Mouse (Mus musculus) spleen, adult 2 months (tissue): ENCODE measurements around the gene Zfp385c. TPM values are rescaled to one million over a fixed set of nuclear protein-coding genes. Genes with fewer than 3 reads are reported as not detected.
A peak's percentile ranks its signal among the peaks of the same experiment; 100 is the strongest.

Experiments
- DNase-seq, 2 experiments: peaks; one replicate each; pipeline versions ENCODE4 v3.0.0 to v3.0.0-alpha.2; 2012 to 2021; ENCODE audit warnings: low spot score in 2 of 2, low read depth in 1 of 2
- H3K27ac ChIP-seq: fragments of 200-500 bp; 2 replicates; pipeline ENCODE4 v1.5.1; 2012; ENCODE audit warnings: low read length, inconsistent platforms; ENCODE audit not compliant: insufficient read depth
- H3K27me3 ChIP-seq: fragments of 200-500 bp; 2 replicates; pipeline ENCODE4 v1.6.1; 2012; ENCODE audit warnings: mild to moderate bottlenecking, moderate library complexity, low read length, inconsistent platforms; ENCODE audit not compliant: control insufficient read depth, insufficient read depth
- H3K36me3 ChIP-seq: fragments of 200-500 bp; 2 replicates; pipeline ENCODE4 v1.6.1; 2012; ENCODE audit warnings: mild to moderate bottlenecking, low read length, inconsistent platforms; ENCODE audit not compliant: control insufficient read depth, insufficient read depth
- H3K4me1 ChIP-seq: fragments of 200-500 bp; 2 replicates; pipeline ENCODE4 v1.6.1; 2011; ENCODE audit warnings: inconsistent platforms; ENCODE audit not compliant: control insufficient read depth, insufficient read depth, insufficient read length
- H3K4me3 ChIP-seq: fragments of 200-500 bp; 2 replicates; pipeline ENCODE4 v1.5.1; 2011; ENCODE audit warnings: mild to moderate bottlenecking, inconsistent platforms; ENCODE audit not compliant: insufficient read depth, insufficient read length; ENCODE audit errors: extremely low read depth
- CTCF ChIP-seq: fragments of 200-500 bp; IDR thresholded peaks from 2 replicates; pipeline ENCODE4 v1.5.1; 2011; ENCODE audit warnings: mild to moderate bottlenecking, inconsistent platforms; ENCODE audit not compliant: insufficient read depth, insufficient read length, insufficient replicate concordance; ENCODE audit errors: extremely low read depth
- POLR2A ChIP-seq: fragments of 200-500 bp; IDR thresholded peaks from 2 replicates; pipeline ENCODE4 v1.6.1; 2011; ENCODE audit warnings: low read depth, low read length, inconsistent platforms
- WGBS: fragments of 180-500 bp; shearing (Covaris S2); methylation state at CpG from one replicate; pipeline ENCODE4 v1.1.7; 2018; 5-methylcytosine and 5-hydroxymethylcytosine counted together
- polyA plus RNA-seq: library from polyadenylated mRNA; depleted of rRNA; stranded (reverse); fragments of >200 nt; gene quantifications from 2 replicates; pipeline ENCODE4 v1.2.3, GENCODE M21; 2012; rRNA removed

The Zfp385c gene
- polyA plus RNA-seq, 1 experiment = 0.50 TPM

DNA sequence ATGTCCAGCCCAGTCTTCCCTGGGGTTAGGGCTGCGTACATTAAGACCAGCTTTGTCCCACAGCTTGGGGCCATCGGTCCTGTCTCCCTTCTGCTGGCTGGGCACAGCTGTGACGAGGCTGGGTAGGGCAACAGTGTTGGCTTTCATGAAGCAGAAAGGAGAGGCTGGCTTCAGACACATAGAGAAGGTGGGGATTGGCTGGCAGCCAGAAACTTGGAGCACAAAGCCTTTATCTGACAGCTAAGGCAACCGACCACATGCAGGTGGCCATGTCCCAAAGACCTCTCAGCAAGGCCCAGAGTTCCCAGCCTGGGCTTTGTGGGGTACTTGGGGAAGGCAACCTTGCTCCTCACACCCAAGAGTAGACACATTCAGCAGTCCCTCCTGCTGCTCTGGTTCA is 110.5 kb downstream of the Zfp385c start:
- 27% methylated on average over 4 of the region's 4 CpGs for WGBS
- Histone ChIP-seq H3K36me3 (peaks cover 42% of the 10 kb centered on the region), H3K27me3 (no peaks in the 10 kb centered on the region), H3K27ac (peak overlapping the region; percentile 50), H3K4me1 (peaks cover 69% of the 10 kb centered on the region; the same call in 1 of the 2 replicates), H3K4me3 (no peak overlapping the region)
- no peak for DNase-seq
- TF ChIP-seq CTCF (no peak), POLR2A (no peak)

DNA sequence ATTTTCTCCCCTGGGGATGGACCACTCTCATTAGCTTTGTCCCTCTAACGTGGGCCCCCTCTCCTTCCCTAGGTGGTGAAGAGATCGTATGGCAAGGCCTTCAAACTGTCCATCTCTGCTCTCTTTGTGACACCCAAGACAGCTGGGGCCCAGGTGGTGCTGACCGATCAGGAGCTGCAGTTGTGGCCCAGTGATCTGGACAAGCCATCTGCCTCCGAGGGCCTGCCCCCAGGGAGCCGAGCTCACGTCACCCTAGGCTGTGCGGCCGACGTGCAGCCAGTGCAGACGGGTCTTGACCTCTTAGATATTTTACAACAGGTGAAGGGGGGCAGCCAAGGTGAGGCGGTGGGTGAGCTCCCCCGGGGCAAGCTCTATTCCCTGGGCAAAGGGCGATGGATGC is 112.0 kb downstream of the Zfp385c start:
- peaks cover 47% of the 10 kb centered on the region for H3K36me3 ChIP-seq
- H3K4me3 ChIP-seq = no peak overlapping the region
- DNase-seq = peak in 1 of 2 experiments; percentile 52
- TF ChIP-seq POLR2A = no peak
- no peak for TF ChIP-seq CTCF
- H3K27me3 ChIP-seq = no peaks in the 10 kb centered on the region
- H3K27ac ChIP-seq = 0 out of 2 replicates have a peak overlapping the region, but pooled peaks have one; percentile 10
- 49% methylated on average over 13 of the region's 13 CpGs for WGBS
- peaks cover 71% of the 10 kb centered on the region for H3K4me1 ChIP-seq

GRCm38 (mm10) chr11:100579116-100579799 is 113.0 kb downstream of the Zfp385c start:
- Histone ChIP-seq H3K36me3 (peaks cover 47% of the 10 kb centered on the region), H3K4me1 (peaks cover 67% of the 10 kb centered on the region), H3K27ac (peak overlapping the region; percentile 98), H3K27me3 (no peaks in the 10 kb centered on the region), H3K4me3 (peak overlapping the region; percentile 2; the same call in 1 of the 2 replicates)
- no peak for DNase-seq
- WGBS = 74% methylated on average over 9 of the region's 9 CpGs
- TF ChIP-seq CTCF = no peak
- no peak for TF ChIP-seq POLR2A

DNA sequence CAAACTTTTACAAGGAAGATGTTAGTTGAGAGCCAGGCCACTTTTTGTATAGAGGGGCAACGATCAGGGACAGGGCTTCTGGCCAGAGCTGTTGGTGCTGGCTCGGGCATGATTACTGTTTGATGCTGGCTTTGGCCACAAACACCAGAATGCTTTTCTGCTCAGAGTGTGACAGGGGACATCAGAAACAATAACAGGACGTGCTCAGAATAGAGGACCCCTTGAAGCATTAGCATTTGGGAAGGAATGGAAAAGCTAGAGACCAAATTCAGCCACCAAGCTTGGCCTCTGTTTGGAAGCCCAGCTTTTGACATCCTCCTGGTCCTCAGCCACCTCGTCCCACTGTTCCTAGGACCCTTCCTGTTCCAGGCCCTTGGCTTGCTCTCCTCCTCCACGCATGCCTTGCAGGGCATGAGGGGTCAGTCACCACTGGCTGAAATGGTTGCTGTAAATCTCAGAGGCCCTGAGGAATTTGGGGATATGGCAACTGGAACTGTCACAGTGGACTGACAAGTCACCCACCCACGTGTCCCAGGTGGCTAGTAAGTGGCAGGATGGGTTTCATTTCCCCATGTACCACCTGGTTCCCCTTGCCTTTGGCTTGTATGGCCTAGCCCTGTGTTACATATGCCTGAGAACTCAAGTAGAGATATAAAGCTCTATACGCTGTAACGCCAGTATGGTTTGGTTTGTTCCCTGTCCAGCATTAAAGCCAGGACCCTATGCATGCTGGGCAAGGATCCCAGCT is 114.2 kb downstream of the Zfp385c start:
- H3K36me3 ChIP-seq = peaks cover 39% of the 10 kb centered on the region
- WGBS = 49% methylated on average over 8 of the region's 8 CpGs
- H3K27me3 ChIP-seq = no peaks in the 10 kb centered on the region
- peak in 1 of 2 experiments; percentile 61 for DNase-seq
- TF ChIP-seq POLR2A (no peak), CTCF (no peak)
- peak overlapping the region; percentile 98 for H3K27ac ChIP-seq
- peak overlapping the region; percentile 38; the same call in 1 of the 2 replicates for H3K4me3 ChIP-seq
- H3K4me1 ChIP-seq = peaks cover 55% of the 10 kb centered on the region

Other genes with a start within 250 kb of the Zfp385c start
- 2.6 and 4.2 TPM in 2 replicates for gene Klhl11, start 219.7 kb downstream of the Zfp385c start, polyA plus RNA-seq
- 57.4 and 58.6 TPM in 2 replicates for gene Acly, start 164.5 kb downstream of the Zfp385c start, polyA plus RNA-seq
- gene Ttc25, start 146.8 kb downstream of the Zfp385c start, polyA plus RNA-seq = 0.04 and 0.07 TPM in 2 replicates
- 97.4 and 120 TPM in 2 replicates for gene Cnp, start 117.6 kb downstream of the Zfp385c start, polyA plus RNA-seq
- gene Nkiras2, start 73.2 kb downstream of the Zfp385c start, polyA plus RNA-seq = 39.5 and 48.9 TPM in 2 replicates
- gene Dnajc7, start 72.3 kb downstream of the Zfp385c start, polyA plus RNA-seq = 43.9 and 53.7 TPM in 2 replicates
- gene Dhx58, start 11.8 kb upstream of the Zfp385c start, polyA plus RNA-seq = 15.1 and 17.6 TPM in 2 replicates
- gene Kat2a, start 20.0 kb upstream of the Zfp385c start, polyA plus RNA-seq = 31.1 and 39.0 TPM in 2 replicates
- 0.36 TPM in 1 of 2 replicates, not detected in the other for gene Hspb9, start 21.4 kb upstream of the Zfp385c start, polyA plus RNA-seq
- gene Rab5c, start 45.8 kb upstream of the Zfp385c start, polyA plus RNA-seq = 183 and 200 TPM in 2 replicates
- gene Kcnh4, start 67.5 kb upstream of the Zfp385c start, polyA plus RNA-seq = 0.82 and 1.5 TPM in 2 replicates
- gene Hcrt, start 70.5 kb upstream of the Zfp385c start, polyA plus RNA-seq = 0.22 TPM in 1 of 2 replicates, not detected in the other
- gene Ghdc, start 78.5 kb upstream of the Zfp385c start, polyA plus RNA-seq = 7.8 and 9.6 TPM in 2 replicates
- gene Stat5b, start 158.3 kb upstream of the Zfp385c start, polyA plus RNA-seq = 33.2 and 45.2 TPM in 2 replicates
- 24.7 and 35.7 TPM in 2 replicates for gene Stat5a, start 166.9 kb upstream of the Zfp385c start, polyA plus RNA-seq
- 65.1 and 80.8 TPM in 2 replicates for gene Stat3, start 247.1 kb upstream of the Zfp385c start, polyA plus RNA-seq